Mouse (Mus musculus): ENCODE data around the gene Gm10447.
"Not testable (repeated sequence)": the region's sequence is repeated elsewhere in the genome, so short reads cannot be mapped to it uniquely, and the experiment has no call there.

Gene Gm10447

GRCm38 (mm10) chr11:53441921-53442320 is 15.0 kb downstream of the Gm10447 start:
- DNase-seq: no peak

GRCm38 (mm10) chr11:53436338-53436737 is 20.6 kb downstream of the Gm10447 start:
- DNase-seq: no peak

- DNase-seq: no peak
Observed at GRCm38 (mm10) chr11:53435504-53435903, 21.4 kb downstream of the Gm10447 start.

- no peak for DNase-seq
Observed at GRCm38 (mm10) chr11:53433057-53433456, 23.9 kb downstream of the Gm10447 start.

GRCm38 (mm10) chr11:53431347-53432056 is 25.4 kb downstream of the Gm10447 start:
- no peak for DNase-seq

- DNase-seq: peak; percentile 100
Observed at GRCm38 (mm10) chr11:53430670-53431346, 26.1 kb downstream of the Gm10447 start, which contains the start of the genes Uqcrq and Gdf9. Uqcrq (minus strand) TSS chr11:53430831. Gdf9 (plus strand) TSS chr11:53431023.

- DNase-seq: no peak
Observed at GRCm38 (mm10) chr11:53430300-53430669, 26.6 kb downstream of the Gm10447 start.

- no peak for DNase-seq
Observed at GRCm38 (mm10) chr11:53429182-53429581, 27.7 kb downstream of the Gm10447 start.

- no peak for DNase-seq
Observed at GRCm38 (mm10) chr11:53428716-53429057, 28.2 kb downstream of the Gm10447 start.

GRCm38 (mm10) chr11:53427993-53428715 is 28.8 kb downstream of the Gm10447 start:
- peak in 1 of 2 experiments; percentile 31 for DNase-seq

GRCm38 (mm10) chr11:53426914-53427313 is 30.0 kb downstream of the Gm10447 start:
- DNase-seq: not testable (repeated sequence)

GRCm38 (mm10) chr11:53425711-53426255 is 31.1 kb downstream of the Gm10447 start:
- DNase-seq: no peak

- no peak for DNase-seq
Observed at GRCm38 (mm10) chr11:53425251-53425650, 31.7 kb downstream of the Gm10447 start.

- DNase-seq: no peak
Observed at GRCm38 (mm10) chr11:53424826-53425225, 32.1 kb downstream of the Gm10447 start.

- DNase-seq: peak; percentile 38 to 43
Observed at GRCm38 (mm10) chr11:53423036-53423435, 33.9 kb downstream of the Gm10447 start, which contains the start of gene Leap2. Leap2 (minus strand) TSS chr11:53423170.

- no peak for DNase-seq
Observed at GRCm38 (mm10) chr11:53418048-53418447, 38.9 kb downstream of the Gm10447 start.

- DNase-seq: no peak
Observed at GRCm38 (mm10) chr11:53413871-53414270, 43.0 kb downstream of the Gm10447 start.

- no peak for DNase-seq
Observed at GRCm38 (mm10) chr11:53411738-53412137, 45.2 kb downstream of the Gm10447 start.

Measured in kidney, adult 8-10 months (tissue).